Mouse (Mus musculus) B cell, adult 2 months (primary cell): Measurements from ENCODE around the gene Sft2d1.
A peak's percentile ranks its signal among the peaks of the same experiment; 100 is the strongest.
"Not testable (repeated sequence)": the region's sequence is repeated elsewhere in the genome, so short reads cannot be mapped to it uniquely, and the experiment has no call there.

Experiments
- DNase-seq, 2 experiments: peaks; one replicate each; pipeline ENCODE4 v3.0.0; 2022

Sft2d1 gene

DNA sequence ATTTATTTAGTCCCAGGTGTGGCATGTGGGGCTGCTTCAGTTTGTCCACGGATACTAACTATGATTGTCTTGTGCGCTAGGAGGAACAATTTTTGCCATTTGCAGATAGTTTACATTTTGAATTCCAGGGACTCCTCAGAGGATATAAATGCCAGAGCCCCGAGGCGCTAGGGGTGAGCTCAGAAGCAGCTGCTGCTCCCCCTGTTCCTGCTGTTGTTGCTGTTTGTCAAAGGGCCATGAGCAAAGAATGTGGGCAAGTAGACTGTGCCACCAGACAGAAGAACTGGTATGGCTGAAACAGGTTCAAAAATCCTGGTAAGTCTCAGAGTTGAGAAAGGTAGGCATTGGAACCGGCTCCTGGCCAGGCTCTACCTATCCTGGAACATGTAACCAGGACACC is 7.2 kb upstream of the Sft2d1 start:
- no peak for DNase-seq

- peak; percentile 26 to 31 for DNase-seq
Observed at GRCm38 (mm10) chr17:8305801-8306200, 5.1 kb upstream of the Sft2d1 start.

DNA sequence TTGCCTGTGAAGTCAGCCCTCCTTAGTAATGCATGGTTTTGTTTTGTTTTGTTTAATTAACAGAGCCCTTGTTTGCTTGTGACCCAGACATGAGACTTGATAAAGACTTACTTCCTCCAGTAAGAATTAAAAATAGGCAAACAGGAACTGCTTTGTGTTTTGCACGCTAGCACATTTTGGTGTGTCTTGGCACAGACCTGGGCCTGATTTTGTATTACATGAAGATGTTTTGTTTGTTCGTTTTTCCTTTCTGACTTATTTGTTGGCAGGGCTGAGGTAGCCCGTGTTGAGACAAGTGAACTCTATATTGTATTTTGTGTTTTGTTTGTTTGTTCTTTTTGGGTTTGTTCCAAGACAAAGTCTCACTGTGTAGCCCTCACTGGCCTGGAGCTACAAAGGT is 849 bp downstream of the Sft2d1 start:
- peak; percentile 28 to 37 for DNase-seq

DNA sequence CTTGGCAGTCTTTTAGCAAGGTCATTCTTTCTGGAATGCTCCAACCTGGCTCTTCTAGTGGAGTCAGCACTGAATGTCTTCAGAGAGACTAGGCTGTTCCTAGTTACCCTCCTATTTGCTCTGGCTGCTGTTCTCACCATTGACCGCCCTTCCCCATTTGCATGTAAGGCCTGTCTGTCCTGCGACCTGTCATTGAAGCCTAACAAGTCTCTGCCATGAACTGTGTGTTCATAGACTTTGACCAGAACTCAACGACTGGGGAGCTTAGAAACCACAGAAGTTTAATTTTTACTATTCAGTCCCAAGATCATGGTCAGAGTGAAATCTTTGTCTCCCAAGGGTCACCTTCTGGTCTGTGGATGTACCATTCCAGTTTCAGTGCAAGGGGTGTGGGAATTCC is 3.1 kb downstream of the Sft2d1 start:
- DNase-seq = no peak

DNA sequence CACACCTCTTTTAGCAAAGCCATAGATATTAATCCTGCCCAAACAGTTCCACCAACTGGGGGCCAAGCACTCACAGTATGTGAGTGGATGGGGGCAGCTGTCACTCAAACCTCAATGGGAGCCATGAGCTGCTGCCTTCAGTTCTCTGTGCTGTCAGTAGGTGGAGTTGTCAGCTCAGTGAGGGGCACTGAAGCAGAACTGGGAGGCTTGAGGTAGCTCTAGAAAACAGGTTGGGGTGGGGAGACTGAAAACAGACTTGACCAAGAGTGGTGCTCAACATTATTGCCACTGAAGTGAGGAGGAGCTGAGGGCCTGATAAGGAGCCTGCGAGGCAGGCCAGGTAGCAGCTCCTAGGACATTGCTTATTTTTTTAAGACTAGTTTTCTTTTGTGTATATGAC is 5.3 kb downstream of the Sft2d1 start:
- DNase-seq = peak; percentile 49 to 54

GRCm38 (mm10) chr17:8326877-8327276 is 16.0 kb downstream of the Sft2d1 start:
- not testable (repeated sequence) for DNase-seq

DNA sequence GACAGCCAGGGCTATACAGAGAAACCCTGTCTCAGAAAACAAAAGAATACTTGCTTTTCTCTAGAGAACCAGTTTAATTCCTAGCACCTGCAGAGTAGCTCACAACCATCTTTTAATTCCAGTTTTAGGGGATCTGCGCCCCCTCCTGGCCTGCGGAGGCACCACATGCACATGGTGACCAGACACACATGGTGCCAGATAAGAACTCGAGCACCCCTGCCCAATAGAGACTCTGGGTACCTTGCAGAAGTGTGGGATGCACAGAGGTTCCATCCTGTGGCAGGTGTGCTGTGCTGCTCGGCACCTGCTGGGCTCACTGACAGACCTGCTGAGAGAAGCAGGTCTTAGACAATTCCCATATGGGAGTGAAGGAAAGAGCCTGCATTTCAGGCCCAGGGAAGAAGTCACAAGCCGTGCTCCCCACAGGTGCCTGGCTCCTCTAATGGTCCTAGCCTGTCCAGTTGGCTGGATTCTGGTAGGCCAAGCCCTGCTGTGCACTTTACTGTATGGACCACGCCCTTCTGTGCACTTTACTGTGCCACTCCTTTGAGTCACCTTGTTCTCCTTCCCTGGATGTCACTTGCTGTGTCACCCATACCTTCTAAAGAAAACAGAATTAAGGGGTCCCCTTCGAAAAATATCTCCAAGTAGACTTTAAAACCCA is 17.7 kb downstream of the Sft2d1 start:
- DNase-seq = peak; percentile 47 to 56

GRCm38 (mm10) chr17:8330602-8331001 is 19.7 kb downstream of the Sft2d1 start:
- DNase-seq = no peak

DNA sequence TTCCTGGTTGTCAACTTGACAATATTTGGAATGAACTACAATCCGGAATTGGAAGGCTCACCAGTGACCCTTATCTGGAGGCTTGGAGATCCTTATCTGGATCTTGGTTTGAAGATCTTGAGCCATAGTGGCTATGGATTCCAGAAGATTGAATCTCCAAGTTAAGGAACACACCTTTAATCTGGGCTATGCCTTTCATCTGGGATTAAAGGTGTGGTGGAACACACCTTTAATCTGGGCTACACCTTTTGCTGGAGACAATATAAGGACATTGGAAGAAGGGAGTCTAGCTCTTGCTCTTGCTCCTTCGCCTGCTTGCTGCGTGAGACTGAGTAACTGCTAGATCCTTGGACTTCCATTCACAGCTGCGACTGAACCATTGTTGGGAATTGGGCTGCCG is 26.3 kb downstream of the Sft2d1 start, which contains the start of gene Prr18:
Gene Prr18, plus strand, starts transcription at position 301 of the 400 bp plus-strand sequence.
- not testable (repeated sequence) for DNase-seq

GRCm38 (mm10) chr17:8339666-8340374 is 28.9 kb downstream of the Sft2d1 start:
- no peak for DNase-seq

DNA sequence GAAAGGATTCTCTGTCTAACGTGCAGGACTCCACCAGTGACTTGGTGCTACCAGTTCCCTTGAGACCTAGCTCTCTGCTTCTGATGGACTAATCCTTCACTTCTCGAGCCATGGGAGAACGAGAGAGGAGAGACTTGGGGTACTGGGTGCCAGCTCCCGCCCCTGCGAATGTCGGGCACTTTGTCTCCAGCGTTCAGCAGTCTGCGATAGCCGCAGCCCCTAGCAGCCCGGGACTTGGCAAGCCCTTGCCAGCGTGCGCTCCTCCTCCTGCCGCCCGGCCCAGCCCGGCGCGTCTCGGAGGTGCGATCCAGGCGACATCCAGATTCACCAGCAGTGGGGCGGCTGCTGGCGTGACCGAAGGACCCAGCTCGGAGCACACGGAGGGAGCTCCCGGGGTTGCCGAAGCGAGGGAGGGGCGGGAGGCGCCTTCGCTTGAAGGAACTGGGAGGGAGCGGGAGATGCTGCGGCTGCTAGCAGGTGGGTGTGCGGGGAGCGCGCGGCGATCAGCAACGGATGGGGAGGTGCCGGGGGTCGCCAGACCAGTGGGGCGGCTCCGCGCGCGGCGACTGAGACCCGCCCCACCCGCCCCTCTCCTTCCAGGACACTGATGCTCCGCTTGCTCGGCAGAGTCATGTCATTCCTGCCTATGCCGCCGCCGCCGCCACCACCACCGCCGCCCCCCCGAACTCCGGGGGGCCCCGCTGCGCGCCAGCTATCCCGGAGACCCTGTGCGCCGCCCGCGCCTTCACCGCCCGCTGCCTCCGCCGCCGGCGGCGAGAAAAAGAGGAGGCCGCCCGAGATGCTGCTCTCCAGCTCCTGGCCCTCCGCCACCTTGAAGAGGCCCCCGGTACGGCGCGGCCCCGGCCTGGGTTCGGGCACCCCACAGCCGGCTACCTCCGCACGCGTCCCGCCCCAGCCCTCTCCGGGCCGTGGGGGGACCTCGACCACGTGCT is 29.8 kb downstream of the Sft2d1 start:
- DNase-seq = peak; percentile 17 to 21

- DNase-seq = peak in 1 of 2 experiments; percentile 3
Observed at GRCm38 (mm10) chr17:8341360-8341963, 30.6 kb downstream of the Sft2d1 start.

- peak in 1 of 2 experiments; percentile 17 for DNase-seq
Observed at GRCm38 (mm10) chr17:8342706-8343105, 31.8 kb downstream of the Sft2d1 start.

DNA sequence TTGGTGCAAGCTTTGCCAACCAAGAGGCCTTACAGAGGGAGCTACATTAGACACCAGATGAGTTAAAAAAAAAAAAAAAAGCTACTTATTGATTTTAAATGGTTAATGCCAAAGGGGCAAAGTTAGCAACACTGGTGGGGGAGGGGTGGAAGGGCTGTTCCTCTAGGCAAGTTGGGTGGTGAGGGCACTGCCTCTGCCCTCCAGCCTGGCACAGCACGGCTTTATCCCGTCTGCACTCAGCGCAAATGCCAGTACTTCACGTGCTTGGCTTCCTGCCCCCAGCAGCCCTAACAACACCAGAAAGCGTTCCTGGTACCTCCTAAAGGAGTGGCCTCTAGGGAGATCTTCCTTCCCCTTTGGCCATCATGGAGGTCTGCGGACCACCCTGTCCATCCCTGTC is 32.5 kb downstream of the Sft2d1 start:
- DNase-seq = no peak

- no peak for DNase-seq
Observed at GRCm38 (mm10) chr17:8347765-8348285, 36.9 kb downstream of the Sft2d1 start.

DNA sequence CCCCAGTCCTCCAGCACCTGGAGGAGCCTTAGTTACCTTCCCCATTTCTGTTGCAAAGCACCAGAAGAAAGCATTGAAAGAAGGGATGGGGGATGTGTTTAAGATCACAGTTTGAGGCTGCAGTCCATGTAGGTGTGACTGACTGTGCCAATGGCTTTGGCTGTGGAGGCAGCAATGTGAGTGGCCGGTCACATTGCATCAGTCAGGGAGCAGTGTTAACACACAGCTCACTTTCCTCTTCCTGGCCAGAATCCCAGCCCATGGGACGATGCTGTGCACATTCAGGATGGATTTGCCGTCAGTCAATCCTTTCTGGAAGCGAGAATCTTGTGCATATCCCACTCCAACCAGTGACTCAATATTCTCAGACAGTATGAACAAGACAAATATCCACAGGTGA is 38.0 kb downstream of the Sft2d1 start:
- no peak for DNase-seq

DNA sequence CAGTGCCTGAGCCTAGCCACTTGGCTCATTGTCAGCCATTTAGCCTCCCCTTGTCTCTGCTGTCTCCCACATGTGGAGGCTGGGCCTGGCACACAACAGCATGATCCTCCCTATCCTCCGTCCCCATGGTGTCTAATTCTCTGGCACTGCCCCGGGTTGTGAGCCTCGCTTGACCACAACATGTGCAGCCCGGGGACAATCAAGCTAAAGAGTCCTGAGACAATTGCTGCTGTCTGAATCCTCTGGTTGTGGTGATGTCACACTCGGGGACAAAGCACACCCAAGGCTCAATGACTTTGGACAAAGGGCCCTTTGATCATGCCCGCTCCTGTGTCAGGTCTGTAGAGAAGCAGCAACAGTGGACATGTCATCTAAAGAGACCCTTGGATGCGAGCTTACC is 40.2 kb downstream of the Sft2d1 start:
- DNase-seq = no peak

GRCm38 (mm10) chr17:8355692-8356091 is 44.8 kb downstream of the Sft2d1 start, which contains the start of gene T2:
Gene T2, plus strand, starts transcription at chr17:8355992.
- no peak for DNase-seq

DNA sequence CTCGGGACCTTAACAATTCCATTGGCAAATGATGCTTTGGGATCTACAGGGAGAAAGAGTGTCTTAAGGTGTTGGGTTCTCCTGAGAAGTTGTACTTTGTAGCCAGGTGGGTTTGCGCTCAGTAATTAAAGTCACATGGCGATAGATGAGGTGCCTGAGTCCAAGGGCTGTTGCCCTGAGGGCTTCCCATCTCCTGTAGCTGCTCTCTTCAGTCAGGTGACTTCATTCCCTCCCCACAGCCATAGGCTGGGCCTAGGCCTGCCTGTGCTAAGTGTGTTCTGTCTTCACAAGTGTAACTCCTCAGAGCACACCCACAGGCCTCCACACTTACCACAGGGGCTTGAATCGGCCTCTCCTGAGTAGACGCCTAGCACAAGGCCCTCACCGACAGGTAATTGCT is 46.6 kb downstream of the Sft2d1 start:
- DNase-seq = no peak

GRCm38 (mm10) chr17:8360876-8361275 is 50.0 kb downstream of the Sft2d1 start:
- DNase-seq = no peak

- no peak for DNase-seq
Observed at GRCm38 (mm10) chr17:8361281-8362103, 50.6 kb downstream of the Sft2d1 start.
